Mouse (Mus musculus) T-helper 2 cell (primary cell): ENCODE data around the gene Cend1.

Experiments used
- in situ Hi-C: fragments of 300-600 bp; cut with MboI, MseI; formaldehyde crosslinking; loops from one replicate; pipeline ENCODE4 v1.15.1; 2025; ENCODE audit warnings: high pct_unique_total_duplicates

The Cend1 gene

DNA sequence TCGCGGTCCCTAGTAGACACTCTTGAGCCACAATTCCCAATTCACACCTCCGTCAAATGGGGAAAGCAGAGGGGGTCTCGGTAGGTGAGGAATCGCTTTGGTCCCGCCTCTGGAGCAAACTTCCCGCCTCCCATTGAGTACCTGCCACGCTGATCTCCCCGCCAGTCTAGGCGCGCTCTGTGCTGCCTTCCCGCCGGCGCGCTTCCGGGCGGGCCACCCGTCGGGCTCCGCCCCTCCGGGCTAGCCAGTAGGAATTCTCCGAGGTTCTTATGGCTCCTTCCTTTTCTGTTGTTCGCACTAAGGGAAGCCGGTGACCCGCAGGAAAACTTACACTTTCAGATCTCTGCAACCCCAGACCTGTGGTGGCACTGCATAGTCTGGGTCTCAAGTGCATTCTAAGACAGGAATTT is 14.5 kb upstream of the Cend1 start, which contains the start of gene Pidd1:
Gene Pidd1 (minus strand): TSS at position 198 of the 410 bp plus-strand sequence.
- in situ Hi-C loops = no loop called here

DNA sequence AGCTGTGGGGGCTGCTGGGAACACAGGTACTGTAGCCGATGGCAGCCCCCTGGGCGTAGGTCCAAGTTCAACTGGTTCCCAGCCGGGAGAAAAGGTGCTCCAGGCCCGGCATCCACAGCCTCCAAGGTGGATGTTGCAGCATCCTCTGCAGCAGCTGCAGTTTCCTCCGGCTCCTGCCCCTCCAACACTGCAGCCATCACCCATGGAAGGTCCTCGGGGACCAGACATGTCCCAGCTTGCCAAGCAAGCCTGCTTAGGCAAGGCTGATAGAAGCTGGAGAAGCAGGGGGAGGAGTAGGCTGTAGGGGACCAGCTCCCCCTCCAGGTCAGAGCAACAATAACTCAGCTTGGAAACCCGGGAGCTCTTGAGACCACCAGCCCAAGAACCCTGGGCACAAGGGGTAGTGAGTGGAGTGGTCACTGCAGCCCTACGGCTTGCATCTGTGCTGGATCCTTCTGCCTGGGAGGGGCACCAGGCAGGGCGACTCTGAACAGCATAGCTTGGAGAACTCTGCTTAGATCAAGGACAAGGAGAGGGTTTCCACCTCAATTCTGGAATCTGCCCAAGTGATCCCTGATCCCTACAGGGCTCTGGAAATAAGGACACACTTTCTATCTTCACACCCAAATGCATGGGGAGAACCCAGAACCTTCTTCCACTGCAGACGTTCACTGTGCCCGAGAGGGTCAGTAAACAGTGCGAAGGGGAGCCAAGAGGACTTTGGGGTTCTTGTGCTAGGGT is 14.0 kb upstream of the Cend1 start:
- in situ Hi-C loops = no loop called here

DNA sequence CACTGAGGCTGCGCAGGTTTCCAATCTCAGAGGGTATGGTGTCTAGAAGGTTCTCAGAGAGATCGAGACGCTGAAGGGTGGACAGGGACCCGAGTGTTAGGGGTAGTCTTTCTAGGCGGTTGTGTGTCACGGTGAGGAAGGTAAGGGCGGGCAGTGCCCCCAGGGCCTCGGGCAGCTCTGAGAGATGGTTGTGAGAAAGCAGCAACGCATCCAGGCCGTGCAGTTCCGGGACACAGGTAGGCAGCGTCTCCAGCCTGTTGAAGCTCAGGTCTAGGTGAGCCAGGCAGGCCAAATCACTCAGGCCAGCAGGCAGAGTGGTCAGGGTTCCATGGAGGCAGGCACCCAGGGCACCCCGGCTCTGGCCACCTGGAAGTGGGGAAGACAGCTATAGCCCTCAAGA is 12.9 kb upstream of the Cend1 start:
- in situ Hi-C loops = no loop called here

DNA sequence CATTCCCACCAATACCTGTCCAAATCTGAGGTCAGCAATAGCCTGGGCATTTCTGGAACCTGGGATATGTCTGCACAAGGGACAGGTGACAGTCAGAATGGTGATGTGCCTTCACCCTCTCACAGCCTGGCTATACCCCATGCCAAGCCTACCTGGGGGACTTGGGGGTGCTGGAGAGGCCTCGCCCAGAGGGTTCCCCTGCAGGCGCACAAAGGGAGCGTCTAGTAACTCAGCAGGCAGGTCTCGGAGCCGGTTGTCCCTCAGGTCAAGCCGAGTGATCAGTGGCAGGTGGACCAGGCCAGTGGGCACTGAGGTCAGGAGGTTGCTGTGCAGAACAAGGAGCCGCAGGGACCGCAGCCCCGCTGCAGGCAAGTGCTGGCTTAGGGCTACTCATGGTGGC is 12.2 kb upstream of the Cend1 start:
- in situ Hi-C loops = no loop called here

DNA sequence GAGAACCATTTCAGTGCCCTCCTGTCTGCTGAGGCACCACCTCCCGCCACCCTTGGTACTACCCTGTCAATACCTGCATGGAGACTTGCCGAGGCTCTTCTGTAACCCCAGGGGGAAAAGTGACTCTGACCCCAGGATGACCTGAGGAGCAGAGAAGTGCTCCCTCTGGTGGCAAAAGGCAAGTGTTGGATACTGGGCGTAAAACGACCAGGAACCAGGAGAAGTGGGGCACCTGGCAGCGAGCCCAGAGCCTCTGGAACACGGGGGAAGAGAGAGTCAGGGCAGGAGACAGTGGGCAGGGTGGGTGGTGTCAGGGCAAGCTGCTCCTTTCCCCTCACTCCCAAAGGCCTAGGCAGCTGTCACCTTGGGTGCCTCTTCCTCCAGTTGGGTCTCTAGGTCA is 11.3 kb upstream of the Cend1 start:
- in situ Hi-C loops = no loop called here

DNA sequence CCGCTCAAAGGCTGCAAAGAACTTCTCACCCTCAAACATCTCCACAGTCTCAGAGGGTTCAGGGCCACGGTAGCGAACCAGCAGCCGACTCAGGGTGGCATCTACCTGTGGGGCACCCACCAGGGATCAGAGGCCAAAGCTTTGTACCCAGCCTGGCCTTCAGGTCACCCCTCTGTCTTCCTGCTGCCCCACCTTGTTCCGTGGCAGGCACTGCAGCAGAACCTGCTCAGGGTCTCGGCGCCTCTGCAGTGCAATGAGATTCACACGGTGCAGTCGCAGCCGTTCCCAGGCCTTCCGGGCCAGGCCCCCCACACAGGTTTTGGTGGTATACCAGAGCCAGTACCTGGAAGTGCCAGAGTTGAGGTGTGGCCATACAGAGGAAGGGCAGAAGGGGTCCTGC is 10.5 kb upstream of the Cend1 start:
- in situ Hi-C loops = no loop called here

DNA sequence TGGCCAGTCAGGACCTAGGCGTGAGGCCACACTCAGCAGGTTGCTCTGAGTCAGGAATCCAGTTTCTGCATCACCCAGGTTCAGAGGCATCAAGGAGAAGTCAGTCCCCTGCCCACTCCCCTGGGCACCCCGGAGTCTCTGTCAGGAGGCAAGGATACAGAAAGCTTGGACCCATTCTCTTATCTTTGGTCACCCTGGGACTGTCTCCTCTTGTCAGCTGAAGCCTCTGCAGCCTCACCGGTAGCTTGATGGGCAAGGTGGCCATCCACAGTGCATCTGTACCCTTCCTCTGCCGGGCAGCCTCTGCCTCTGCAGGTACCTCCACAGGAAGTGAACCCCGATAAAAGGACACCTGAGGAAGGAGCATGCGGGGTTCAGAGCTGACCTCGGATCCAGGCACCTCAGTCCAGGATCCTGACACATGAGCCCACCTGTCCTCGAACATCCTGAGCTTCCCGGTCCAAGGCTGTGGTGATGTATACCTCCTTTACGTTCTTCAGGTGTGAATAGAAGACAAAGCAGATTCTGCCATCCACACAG is 9.9 kb upstream of the Cend1 start:
- in situ Hi-C loops = no loop called here

DNA sequence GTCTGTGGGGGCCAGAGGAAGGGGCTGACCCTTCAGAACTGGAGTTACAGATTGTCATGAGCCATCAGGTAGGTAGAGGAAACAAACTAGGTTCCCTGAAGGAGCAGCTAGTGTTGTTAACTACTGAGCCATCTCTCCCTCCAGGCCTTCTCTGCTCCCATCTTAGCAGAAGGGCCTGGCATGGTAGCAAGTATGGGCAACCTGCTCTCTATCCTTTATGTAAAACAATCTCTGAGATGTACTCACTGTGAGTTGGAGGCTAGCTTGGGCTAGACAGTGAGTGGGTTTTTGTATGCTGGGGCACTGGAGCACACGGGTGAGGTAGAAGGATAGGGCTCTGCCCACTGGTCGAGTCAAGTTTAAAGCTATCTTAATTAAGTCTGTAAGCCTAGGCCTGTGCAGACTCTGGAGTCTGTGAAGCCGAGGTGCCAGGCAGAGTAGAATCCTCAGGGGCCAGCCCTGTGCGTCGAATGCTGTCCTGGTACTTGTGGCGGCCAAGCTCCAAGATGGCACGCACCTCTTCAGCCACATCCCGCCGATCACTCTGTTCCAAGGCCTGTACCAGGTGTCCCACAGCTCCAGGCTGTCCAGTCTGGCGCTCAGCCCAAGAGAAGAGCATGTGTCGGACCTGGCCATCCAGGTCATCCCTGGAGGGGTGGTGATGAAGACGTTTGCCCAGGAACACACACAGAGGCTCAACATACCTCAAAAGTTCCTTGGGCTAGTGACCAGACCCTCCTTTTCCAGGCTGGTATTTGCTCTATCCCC is 9.1 kb upstream of the Cend1 start:
- in situ Hi-C loops = no loop called here

DNA sequence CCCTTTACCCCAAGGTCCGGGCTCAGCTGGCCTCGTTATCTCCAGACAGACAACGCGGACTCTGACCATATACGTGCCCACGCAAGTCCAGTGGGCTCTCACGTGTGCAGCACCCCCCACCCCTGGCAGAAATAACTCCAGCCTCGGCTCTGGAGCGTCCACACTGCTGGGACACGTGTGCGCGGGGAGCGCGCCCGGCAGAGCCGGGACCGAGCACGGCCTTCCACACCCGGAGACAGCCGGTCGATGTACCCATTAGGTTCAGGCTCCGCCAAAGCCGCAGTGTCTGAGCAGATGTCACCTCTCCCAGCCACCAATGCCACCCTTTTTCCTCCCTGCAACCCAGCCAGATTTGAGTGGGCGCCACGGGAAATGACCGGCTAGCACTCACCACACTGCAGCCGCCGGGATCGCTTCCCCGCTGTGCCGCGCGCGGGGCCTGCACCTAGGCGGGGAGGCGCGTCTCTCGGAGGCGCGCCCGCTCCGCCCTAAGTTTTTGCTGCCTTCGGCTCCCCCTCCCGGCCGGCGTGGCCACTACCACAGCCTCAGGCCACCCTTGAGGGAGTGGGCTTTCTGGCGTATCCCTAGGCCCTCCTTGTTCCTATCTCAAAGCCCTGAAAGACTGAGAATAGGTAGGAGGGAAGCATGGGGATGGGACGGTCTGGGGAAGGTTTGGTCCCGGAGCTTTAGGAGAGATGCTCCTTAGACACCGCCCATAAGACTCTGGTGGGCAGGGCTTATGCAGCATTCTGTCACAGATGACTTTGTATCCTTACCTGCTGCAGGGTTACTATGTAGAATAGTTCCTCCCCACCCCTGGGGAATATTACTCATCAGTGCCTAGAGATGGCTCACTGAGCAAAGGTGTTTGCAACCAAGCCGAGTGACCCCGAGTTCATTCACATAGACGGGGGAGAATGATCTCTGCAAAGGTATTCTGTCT is 8.2 kb upstream of the Cend1 start, which contains the start of gene Slc25a22:
Gene Slc25a22 (minus strand): TSS at position 715 of the 943 bp plus-strand sequence.
- in situ Hi-C loops = no loop called here

DNA sequence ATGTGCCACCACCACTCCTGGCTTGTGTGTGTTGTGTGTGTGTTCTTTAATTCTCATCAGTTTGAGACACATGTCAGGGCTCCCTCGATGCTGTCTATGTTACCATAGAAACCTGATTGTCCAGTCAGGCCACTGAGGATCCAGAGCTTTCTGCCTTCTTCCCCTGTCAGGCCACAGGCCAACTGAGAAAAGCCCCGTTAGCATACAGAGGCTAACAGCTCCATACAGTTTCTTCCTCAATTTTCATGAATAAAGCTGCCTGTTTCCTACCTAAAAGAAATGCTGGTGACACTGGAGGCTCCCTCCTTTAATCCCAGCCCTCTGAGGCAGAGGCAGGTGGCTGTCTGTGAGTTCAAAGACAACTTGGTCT is 7.2 kb upstream of the Cend1 start:
- in situ Hi-C loops = no loop called here

DNA sequence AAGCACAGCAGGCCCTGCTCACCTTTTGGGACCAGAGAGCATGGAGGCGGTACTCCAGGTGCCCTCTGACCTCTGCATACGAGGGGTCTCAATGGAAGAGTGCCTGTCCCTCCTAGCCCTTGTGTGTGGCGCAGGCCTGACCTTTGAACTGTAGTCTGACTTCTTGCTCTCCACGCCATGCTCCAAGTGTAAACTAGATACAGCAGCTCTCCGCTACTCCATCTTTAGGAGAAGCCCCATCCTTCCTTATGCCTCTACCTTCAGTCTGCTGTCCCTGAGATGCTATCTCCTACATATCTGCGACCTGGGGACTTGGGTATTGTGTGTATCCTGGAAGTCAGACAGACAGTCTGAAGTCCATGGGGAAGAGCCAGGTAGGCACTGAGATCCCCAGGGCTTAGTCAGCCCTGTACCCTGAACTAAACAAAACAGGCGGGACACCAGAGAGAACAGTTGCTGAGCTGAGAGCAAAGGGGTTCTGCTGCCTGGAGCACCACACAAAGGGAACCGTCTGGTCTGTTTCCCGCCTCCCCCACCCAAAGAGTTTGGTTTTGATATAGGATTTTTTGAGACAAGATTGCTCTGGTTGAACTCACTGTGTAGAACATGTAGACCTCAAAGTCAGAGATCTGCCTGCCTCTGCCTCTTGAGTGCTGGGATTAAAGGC is 6.7 kb upstream of the Cend1 start:
- in situ Hi-C loops = no loop called here

DNA sequence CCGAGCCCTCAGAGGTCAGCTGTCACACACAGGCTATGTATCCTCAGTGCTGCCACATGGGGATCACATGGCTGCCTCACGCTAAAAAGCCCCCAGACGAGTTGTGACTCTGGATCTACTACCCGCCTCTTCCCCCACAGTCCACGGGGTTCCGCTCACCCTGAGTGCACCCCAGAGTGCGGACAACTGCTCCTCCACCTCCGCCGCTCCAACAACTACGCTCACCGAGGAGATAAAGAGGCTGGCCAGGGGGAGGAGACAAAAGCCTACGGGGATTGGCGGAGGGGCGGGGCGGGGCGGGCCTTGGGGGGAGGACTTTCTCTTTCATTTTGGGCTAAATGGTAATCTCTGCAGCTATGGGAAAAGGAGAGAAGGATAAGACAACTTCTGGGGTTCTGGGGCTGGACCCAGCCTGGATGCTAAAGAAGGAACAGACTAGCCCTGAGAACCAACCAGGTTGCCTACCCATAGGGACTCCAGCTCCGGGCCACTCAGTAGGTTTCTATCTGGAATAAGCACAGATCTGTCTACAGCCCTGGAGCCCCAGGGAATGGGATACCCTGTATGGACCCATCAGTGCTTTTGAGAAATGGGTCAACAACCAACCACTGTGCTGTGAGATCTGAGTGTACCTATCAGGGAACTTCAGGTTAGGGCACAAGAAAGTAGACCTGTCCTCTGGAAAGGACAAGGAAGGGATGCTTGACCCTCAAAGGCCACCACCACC is 6.0 kb upstream of the Cend1 start:
- in situ Hi-C loops = no loop called here

DNA sequence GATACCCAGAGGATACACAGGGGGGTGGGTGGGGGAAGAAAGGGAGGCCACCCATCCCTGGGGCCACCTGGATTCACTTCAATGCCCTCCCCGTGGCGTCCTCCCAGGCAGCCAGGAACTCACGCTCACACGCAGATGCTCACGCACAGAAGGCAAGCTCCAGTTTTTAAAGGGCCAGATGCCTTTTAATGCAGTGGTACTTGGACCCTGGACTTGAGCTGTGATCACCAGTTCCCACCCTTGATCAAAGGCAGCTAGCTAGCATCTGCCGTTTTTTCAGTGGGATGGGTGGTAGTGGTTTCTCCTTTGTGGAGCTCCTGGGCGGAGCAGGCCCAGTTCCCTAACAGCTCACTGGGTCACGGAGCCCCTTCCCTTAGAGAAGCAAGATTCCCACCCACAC is 5.2 kb upstream of the Cend1 start:
- in situ Hi-C loops = no loop called here

DNA sequence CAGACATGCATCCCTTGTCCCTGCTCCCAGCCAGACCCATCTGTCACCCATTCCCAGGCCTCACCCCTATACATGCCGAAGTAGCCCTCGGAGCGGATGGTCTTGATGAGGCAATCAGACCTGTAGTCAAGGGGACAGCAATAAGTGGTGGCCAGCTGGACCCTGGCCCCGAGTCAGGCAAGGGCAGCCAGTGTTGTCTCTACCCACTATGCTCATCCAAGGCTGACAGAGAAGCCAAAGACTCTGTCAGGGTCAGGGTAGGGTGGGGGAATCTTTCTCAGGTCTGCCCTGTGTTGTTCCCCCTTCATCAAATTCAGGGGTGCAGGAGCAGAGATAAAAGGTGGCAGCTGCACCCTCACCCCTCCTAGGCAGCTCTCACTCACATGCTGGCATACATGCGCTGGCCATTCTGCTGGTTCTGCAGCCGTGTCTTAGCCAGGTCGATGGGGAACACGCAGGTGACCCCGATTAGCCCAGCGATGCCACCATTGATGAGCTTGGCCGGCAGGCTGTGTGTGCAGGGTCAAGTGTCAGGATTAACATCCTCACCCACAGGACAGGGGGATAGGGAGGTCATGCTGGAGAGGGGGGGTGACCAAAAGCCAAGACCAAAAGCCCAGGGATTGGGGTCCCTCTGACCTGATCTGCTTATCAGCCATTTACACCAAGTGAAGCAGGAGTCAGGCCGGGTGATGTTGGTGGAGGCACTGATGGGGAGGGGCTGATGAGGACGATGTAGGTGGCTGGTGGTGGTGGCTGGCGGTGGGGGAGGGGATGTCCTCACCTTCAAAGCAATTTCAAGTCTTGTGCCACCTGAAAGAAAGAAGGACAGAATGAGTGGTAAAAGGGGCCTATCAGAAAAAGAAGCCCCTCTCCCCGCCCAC is 4.5 kb upstream of the Cend1 start:
- in situ Hi-C loops = no loop called here

DNA sequence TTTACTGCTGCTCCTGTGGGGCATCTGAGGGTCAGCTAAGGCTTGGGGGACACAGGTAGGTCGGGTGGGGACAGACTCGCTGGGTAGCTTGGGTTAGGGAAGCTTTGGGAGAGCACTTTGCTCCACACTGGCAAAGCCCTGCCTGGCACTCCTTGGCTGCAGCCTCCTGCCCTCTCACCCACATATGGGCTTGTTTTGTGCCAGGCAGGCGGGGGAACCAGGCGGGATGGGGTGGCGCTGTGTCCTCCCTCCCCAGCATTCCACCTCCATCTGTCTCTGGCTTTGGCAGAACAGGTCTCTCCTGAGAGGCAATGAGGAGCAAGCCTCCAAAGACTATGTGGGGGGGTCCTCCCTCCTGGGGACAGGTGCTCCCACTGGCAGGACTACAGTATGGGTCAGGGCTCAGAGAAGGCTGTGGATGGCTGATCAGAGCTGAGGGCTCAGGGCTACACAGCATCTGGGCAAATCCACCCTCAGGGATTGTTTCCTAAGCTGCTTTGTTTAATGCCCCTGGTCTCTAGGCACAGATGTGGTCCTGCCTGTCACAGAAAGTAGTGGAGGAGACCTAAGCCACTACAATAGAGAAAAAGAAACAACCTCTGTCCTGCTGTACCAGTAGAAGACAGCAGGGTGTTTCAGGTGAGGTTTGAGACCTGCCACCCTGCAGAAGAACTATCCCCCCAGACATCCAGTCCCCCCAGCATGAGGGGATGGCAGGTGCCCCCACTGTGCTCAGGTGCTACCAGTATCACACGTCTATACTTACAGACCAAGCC is 3.6 kb upstream of the Cend1 start:
- in situ Hi-C loops = no loop called here

DNA sequence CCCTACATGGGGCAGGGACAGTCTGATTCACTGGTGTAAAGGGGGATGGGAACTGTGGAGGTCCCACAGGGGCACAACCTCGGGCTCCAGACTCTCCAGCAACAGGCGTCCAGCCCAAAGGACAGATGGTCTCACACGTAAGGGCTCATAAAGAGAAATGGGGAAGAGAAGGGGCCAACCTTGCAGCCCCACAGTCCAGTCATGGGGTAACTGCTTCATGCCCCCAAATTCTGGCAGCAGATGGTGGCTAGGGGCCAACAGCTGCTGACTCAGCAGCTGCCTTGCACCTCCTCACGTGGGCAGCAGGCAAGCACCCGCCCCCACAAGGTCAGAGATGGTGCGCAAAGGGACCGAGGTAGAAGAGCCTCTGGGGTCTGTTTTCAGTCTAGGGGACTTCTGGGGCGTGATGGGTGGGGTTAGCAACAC is 2.9 kb upstream of the Cend1 start:
- in situ Hi-C loops = no loop called here

DNA sequence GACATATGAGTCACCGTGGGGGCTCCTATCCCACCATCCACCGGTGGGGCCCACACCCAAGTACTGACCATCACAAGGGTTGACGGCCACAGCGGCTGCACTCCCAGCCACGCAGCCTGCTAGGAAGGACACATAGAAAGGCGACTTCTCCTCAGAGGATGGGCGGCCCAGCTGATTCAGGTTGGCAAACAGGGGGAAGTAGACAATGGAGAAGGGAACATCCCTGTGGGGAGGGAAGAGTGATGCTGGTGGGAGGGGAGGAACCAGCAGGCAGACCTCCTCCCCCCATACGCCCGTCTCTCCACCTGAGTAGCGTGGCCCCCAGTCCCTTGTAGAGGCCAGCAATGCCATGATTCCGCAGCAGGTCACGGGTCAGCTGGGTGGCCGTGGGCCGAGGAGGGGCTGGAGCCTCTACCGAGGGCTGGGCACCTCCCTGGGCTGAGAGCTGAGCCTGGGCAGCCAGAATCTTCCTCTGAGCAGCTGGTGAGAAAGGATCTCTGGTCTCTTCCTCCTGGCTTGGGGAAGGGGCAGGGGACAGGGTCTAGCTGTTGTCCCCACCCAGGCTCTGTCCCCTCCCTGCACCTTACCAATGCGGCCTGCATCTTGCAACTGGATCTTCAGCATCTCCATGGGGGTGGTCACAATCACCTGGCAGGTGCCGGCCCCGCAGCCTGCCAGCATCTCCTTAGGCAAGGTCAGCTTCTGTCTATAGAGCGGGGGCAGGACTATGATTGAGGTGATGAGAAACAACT is 2.3 kb upstream of the Cend1 start:
- in situ Hi-C loops = no loop called here
